Mouse (Mus musculus) Patski (cell line): Measurements from ENCODE around the gene Fbxo46. TPM values are rescaled to one million over a fixed set of nuclear protein-coding genes. Genes with fewer than 3 reads are reported as not detected.

Source experiments
- ATAC-seq: fragments of 100-300 bp; one replicate; pipeline ENCODE4 v1.8.0; 2021
- CTCF ChIA-PET: fragments of 350-600 bp; sonication (Branson Sonifier 250); formaldehyde crosslinking; loops from one replicate; lab custom pipeline; 2022; ENCODE audit warnings: inconsistent platforms; lab: Charles Lee
- POLR2A ChIA-PET: fragments of 350-600 bp; sonication (Branson Sonifier 250); formaldehyde crosslinking; loops from one replicate; lab custom pipeline; 2022; ENCODE audit warnings: antibody characterized with exemption, inconsistent platforms; lab: Charles Lee
- DNase-seq: peaks from one replicate; pipeline ENCODE4 v3.0.0-alpha.2; 2011; ENCODE audit warnings: low read depth, low spot score
- H3K27me3 ChIP-seq: fragments of 371-371 bp; one replicate; pipeline ENCODE4 v1.5.1; 2021
- CTCF ChIP-seq: fragments of 100-300 bp; IDR thresholded peaks from one replicate; pipeline ENCODE4 v1.5.1; 2021
- in situ Hi-C: fragments of 300-500 bp; cut with MboI; formaldehyde crosslinking; loops from 3 replicates; pipeline ENCODE4 v1.11.1; 2018; ENCODE audit warnings: low pct_unique_long_range_greater_than_20kb, mixed read lengths
- polyA plus RNA-seq: library from polyadenylated mRNA; unstranded; gene quantifications from one replicate; pipeline ENCODE4 v1.2.3, GENCODE M21; 2021

The Fbxo46 gene
- polyA plus RNA-seq, 1 experiment from 2014 or later, result 13.0 TPM

- POLR2A ChIA-PET, result interaction anchor here (1.1 to 5.8 kb wide), 5 partner anchors 11 to 94 kb away, joined by 3 to 48 read pairs (median 6); partner anchors contain the start of genes Dmpk, Dmwd and Fbxo46
- in situ Hi-C loops, result no loop called here
- CTCF ChIA-PET, result interaction anchor here (4.2 to 17.1 kb wide), 3 partner anchors 11 to 22 kb away, joined by 18 to 238 read pairs (median 18); partner anchors contain the start of gene Dmwd
- ATAC-seq, result no peak
- H3K27me3 ChIP-seq, result no peaks in the 10 kb centered on the region
- no peak for DNase-seq
- no peak for TF ChIP-seq CTCF
Observed at GRCm38 (mm10) chr7:19096421-19096976, 23.2 kb upstream of the Fbxo46 start.

GRCm38 (mm10) chr7:19097217-19097616 lies 22.4 kb upstream of the Fbxo46 start:
- CTCF ChIA-PET, result interaction anchor here (4.2 to 4.3 kb wide), 2 partner anchors 10 to 16 kb away, joined by 18 read pairs; no protein-coding TSS in a partner anchor
- no peak for ATAC-seq
- in situ Hi-C loops, result no loop called here
- POLR2A ChIA-PET, result no interaction called here
- DNase-seq, result no peak
- no peaks in the 10 kb centered on the region for H3K27me3 ChIP-seq
- TF ChIP-seq CTCF, result no peak

GRCm38 (mm10) chr7:19097863-19098262 lies 21.8 kb upstream of the Fbxo46 start:
- no peak for TF ChIP-seq CTCF
- in situ Hi-C loops, result no loop called here
- DNase-seq, result no peak
- no peak for ATAC-seq
- POLR2A ChIA-PET, result interaction anchor here (1.0 kb wide), 1 partner anchor 52 kb away, joined by 3 read pairs; no protein-coding TSS in a partner anchor
- no peaks in the 10 kb centered on the region for H3K27me3 ChIP-seq
- CTCF ChIA-PET, result interaction anchor here (4.2 to 4.3 kb wide), 2 partner anchors 9 to 16 kb away, joined by 18 read pairs; no protein-coding TSS in a partner anchor

- TF ChIP-seq CTCF, result no peak
- ATAC-seq, result no peak
- in situ Hi-C loops, result no loop called here
- ChIA-PET POLR2A (interaction anchor here (1.0 to 1.4 kb wide), 3 partner anchors 9 to 51 kb away, joined by 3 to 4 read pairs (median 3); no protein-coding TSS in a partner anchor), CTCF (interaction anchor here (0.9 to 4.3 kb wide), 3 partner anchors 8 to 122 kb away, joined by 3 to 18 read pairs (median 18); no protein-coding TSS in a partner anchor)
- H3K27me3 ChIP-seq, result no peaks in the 10 kb centered on the region
- DNase-seq, result no peak
Observed at GRCm38 (mm10) chr7:19098811-19099210, 20.8 kb upstream of the Fbxo46 start.

- CTCF ChIA-PET, result interaction anchor here (1.4 to 3.6 kb wide), 2 partner anchors 13 to 56 kb away, joined by 4 to 11 read pairs; no protein-coding TSS in a partner anchor
- no peak for TF ChIP-seq CTCF
- in situ Hi-C loops, result no loop called here
- H3K27me3 ChIP-seq, result no peaks in the 10 kb centered on the region
- DNase-seq, result no peak
- no peak for ATAC-seq
- POLR2A ChIA-PET, result interaction anchor here (1.4 kb wide), 1 partner anchor 13 kb away, joined by 3 read pairs; no protein-coding TSS in a partner anchor
Observed at GRCm38 (mm10) chr7:19100290-19100689, 19.4 kb upstream of the Fbxo46 start.

- ChIA-PET POLR2A (no interaction called here), CTCF (interaction anchor here (3.6 kb wide), 1 partner anchor 10 kb away, joined by 11 read pairs; no protein-coding TSS in a partner anchor)
Observed at GRCm38 (mm10) chr7:19103741-19104140, 15.9 kb upstream of the Fbxo46 start.

GRCm38 (mm10) chr7:19104486-19104885 lies 15.2 kb upstream of the Fbxo46 start:
- TF ChIP-seq CTCF, result no peak
- DNase-seq (no peak), ATAC-seq (no peak)
- in situ Hi-C loops, result no loop called here
- ChIA-PET POLR2A (no interaction called here), CTCF (interaction anchor here (1.4 kb wide), 1 partner anchor 10 kb away, joined by 4 read pairs; no protein-coding TSS in a partner anchor)
- H3K27me3 ChIP-seq, result no peaks in the 10 kb centered on the region

More at GRCm38 (mm10) chr7:19103741-19104140, 15.9 kb upstream of the Fbxo46 start:
- DNase-seq (no peak), ATAC-seq (no peak)
- no peak for TF ChIP-seq CTCF
- no peaks in the 10 kb centered on the region for H3K27me3 ChIP-seq
- in situ Hi-C loops, result no loop called here

- in situ Hi-C loops, result no loop called here
- DNase-seq (no peak), ATAC-seq (no peak)
- TF ChIP-seq CTCF, result no peak
- ChIA-PET CTCF (interaction anchor here (1.1 to 3.1 kb wide), 2 partner anchors 9 to 10 kb away, joined by 4 to 18 read pairs; no protein-coding TSS in a partner anchor), POLR2A (interaction anchor here (0.9 to 1.6 kb wide), 3 partner anchors 9 to 12 kb away, joined by 3 to 4 read pairs (median 3); partner anchors contain the start of gene Fbxo46)
- H3K27me3 ChIP-seq, result no peaks in the 10 kb centered on the region
Observed at GRCm38 (mm10) chr7:19107436-19107835, 12.2 kb upstream of the Fbxo46 start.

- no peak for DNase-seq
- TF ChIP-seq CTCF, result no peak
- in situ Hi-C loops, result no loop called here
- peak; percentile 74 for ATAC-seq
- no peaks in the 10 kb centered on the region for H3K27me3 ChIP-seq
- ChIA-PET POLR2A (no interaction called here), CTCF (no interaction called here)
Observed at GRCm38 (mm10) chr7:19109565-19109964, 10.1 kb upstream of the Fbxo46 start.

GRCm38 (mm10) chr7:19118028-19118771 lies 1.5 kb upstream of the Fbxo46 start, which contains the start of gene Gm4969:
Gene Gm4969 (minus strand): TSS chr7:19118368.
- POLR2A ChIA-PET, result interaction anchor here (1.1 to 1.5 kb wide), 2 partner anchors 10 to 25 kb away, joined by 3 to 4 read pairs; no protein-coding TSS in a partner anchor
- no peak for TF ChIP-seq CTCF
- DNase-seq (no peak), ATAC-seq (no peak)
- no peaks in the 10 kb centered on the region for H3K27me3 ChIP-seq
- in situ Hi-C loops, result no loop called here
- CTCF ChIA-PET, result no interaction called here
